Mouse (Mus musculus): ENCODE data around the gene Ank2. TPM values are rescaled to one million over a fixed set of nuclear protein-coding genes. Genes with fewer than 3 reads are reported as not detected.

Gene Ank2
- total and polyA plus RNA-seq, 2 experiments from 2014 or later = 195 to 497 TPM

DNA sequence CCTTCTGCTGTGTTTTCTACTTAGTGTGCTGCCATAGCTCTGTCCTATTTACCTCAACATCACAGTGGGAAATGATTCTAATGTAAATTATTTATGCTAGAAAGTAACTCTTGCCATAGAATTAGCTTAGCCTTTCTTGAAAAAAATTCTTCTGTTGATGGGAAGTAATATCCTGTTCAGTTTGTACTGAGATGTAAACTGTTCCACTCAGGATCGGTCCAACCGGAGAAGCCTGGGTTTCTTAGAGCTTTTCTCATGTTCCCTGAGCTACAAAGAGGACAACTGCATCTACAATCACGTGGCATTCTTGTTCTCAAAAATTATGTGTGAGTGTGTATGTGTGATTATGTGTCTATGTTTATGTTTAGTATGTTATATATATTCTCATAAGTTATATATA, 30.1 kb upstream of the Ank2 start:
- H3K9ac ChIP-seq (replicated peaks; ENCODE audit: low read length) = no peak overlapping the region
- H3K27ac ChIP-seq = no peak overlapping the region
- H3K36me3 ChIP-seq (ENCODE audit: insufficient read depth, low read length) = no peaks in the 10 kb centered on the region
- TF ChIP-seq CTCF (IDR thresholded peaks at IDR 0.05; ENCODE audit: low read depth) = no peak
- DNase-seq (ENCODE audit: low spot score) = no peak
- no peaks in the 10 kb centered on the region for H3K4me1 ChIP-seq (ENCODE audit: insufficient read depth, low read length)
- WGBS = 80% methylated on average over 3 of the region's 3 CpGs
- ATAC-seq = no peak
- H3K9me3 ChIP-seq (ENCODE audit: low read length) = no peaks in the 10 kb centered on the region
- H3K4me2 ChIP-seq (ENCODE audit: low read depth, low read length) = no peak overlapping the region
- no peaks in the 10 kb centered on the region for H3K27me3 ChIP-seq (ENCODE audit: insufficient read depth, low read length)
- H3K4me3 ChIP-seq (ENCODE audit: low read length) = no peak overlapping the region

DNA sequence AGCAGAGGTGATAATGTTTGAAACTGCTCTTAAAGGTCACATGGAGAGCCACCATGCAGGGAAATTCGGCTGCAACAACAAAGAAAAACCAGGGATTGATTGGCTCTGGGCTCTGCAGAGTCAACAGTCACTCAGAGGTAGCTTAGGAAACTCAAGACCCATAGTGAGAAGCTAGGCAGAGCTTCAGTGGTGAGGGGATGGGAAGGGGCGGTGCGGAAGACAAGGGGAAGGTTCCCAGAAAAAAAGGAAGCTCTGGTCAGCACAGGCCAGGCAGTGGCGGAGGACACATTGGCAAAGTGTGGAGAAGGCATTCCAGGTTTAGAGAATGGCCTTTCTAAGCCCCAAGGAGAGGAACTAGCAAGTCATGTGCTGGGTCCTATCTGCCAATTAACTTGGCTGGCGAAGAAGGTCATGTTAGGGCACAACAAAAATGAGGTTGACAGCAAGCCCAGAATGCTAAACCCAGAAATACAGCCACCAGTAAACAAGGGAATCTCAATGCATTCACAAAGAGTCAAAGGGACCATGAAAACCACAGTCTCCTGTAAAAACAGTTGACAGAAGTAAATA, 28.4 kb upstream of the Ank2 start:
- H3K4me1 ChIP-seq (ENCODE audit: insufficient read depth, low read length) = no peaks in the 10 kb centered on the region
- no peak overlapping the region for H3K9ac ChIP-seq (replicated peaks; ENCODE audit: low read length)
- ATAC-seq (peak; percentile 68; the same call in 1 of the 2 replicates), DNase-seq (ENCODE audit: low spot score) (peak; percentile 42)
- no peak overlapping the region for H3K4me2 ChIP-seq (ENCODE audit: low read depth, low read length)
- no peak overlapping the region for H3K4me3 ChIP-seq (ENCODE audit: low read length)
- H3K27me3 ChIP-seq (ENCODE audit: insufficient read depth, low read length) = no peaks in the 10 kb centered on the region
- H3K36me3 ChIP-seq (ENCODE audit: insufficient read depth, low read length) = no peaks in the 10 kb centered on the region
- TF ChIP-seq CTCF (IDR thresholded peaks at IDR 0.05; ENCODE audit: low read depth) = no peak
- 61% methylated on average over 5 of the region's 5 CpGs for WGBS
- H3K9me3 ChIP-seq (ENCODE audit: low read length) = no peaks in the 10 kb centered on the region
- no peak overlapping the region for H3K27ac ChIP-seq

DNA sequence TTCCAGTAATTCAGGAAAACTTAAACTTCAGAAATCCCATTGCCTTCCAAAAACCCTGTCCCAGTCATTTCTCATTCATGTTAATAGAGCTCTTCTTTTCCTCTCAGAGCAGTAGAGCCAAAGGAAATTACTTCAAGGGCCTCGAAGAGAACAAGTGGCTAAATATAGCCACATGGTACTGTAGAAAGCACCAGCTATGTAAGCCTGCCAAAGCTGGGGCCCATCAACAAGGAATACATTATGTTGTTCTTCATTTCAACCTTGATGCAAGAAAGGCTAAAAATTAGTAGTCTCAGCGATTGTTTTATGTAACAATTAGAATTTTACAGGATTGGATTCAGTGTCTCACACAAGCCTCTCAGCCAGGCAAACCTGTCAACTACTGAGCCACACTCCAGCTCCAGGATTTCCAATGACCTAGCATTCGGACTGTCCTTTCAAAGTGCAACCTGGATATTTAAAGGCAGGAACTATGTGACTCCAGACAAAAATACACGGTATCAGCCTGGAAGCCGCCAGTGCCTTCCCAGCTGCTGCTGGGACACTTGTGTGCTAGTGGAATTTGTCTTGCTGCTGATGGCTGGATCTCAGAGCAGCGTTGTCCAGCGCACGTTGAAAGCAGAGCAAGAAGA, 26.2 kb upstream of the Ank2 start:
- Histone ChIP-seq H3K4me3 (ENCODE audit: low read length) (no peak overlapping the region), H3K27ac (no peak overlapping the region), H3K9me3 (ENCODE audit: low read length) (no peaks in the 10 kb centered on the region), H3K27me3 (ENCODE audit: insufficient read depth, low read length) (no peaks in the 10 kb centered on the region), H3K9ac (replicated peaks; ENCODE audit: low read length) (no peak overlapping the region), H3K36me3 (ENCODE audit: insufficient read depth, low read length) (no peaks in the 10 kb centered on the region), H3K4me2 (ENCODE audit: low read depth, low read length) (no peak overlapping the region), H3K4me1 (ENCODE audit: insufficient read depth, low read length) (no peaks in the 10 kb centered on the region)
- no peak for ATAC-seq
- DNase-seq (ENCODE audit: low spot score) = no peak
- 79% methylated on average over 8 of the region's 8 CpGs for WGBS
- TF ChIP-seq CTCF (IDR thresholded peaks at IDR 0.05; ENCODE audit: low read depth) = no peak

DNA sequence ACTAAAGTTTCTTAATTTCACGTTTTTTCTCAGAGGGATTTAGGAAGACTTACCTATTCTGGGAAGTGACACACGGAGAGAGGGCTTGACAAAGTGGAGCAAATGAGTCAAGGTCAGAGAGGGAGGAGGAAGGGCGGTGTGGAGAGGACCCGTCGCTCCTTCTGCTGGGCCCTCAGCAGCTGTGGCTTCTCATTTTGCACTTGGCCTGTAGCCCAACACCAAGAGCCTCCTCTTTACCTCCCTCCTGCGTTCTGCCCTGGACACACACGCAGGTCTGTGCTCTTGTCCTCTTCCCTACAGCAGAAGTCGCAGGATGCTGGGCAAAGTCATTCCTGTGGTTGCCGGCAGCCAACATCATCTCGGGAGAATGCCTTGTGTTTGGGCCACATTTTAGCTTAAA, 22.0 kb upstream of the Ank2 start:
- 71% methylated on average over 10 of the region's 10 CpGs for WGBS
- ATAC-seq = no peak
- Histone ChIP-seq H3K4me2 (ENCODE audit: low read depth, low read length) (no peak overlapping the region), H3K36me3 (ENCODE audit: insufficient read depth, low read length) (no peaks in the 10 kb centered on the region), H3K9ac (replicated peaks; ENCODE audit: low read length) (no peak overlapping the region), H3K9me3 (ENCODE audit: low read length) (no peaks in the 10 kb centered on the region), H3K4me3 (ENCODE audit: low read length) (no peak overlapping the region), H3K27ac (no peak overlapping the region), H3K27me3 (ENCODE audit: insufficient read depth, low read length) (no peaks in the 10 kb centered on the region), H3K4me1 (ENCODE audit: insufficient read depth, low read length) (no peaks in the 10 kb centered on the region)
- no peak for TF ChIP-seq CTCF (IDR thresholded peaks at IDR 0.05; ENCODE audit: low read depth)
- no peak for DNase-seq (ENCODE audit: low spot score)

DNA sequence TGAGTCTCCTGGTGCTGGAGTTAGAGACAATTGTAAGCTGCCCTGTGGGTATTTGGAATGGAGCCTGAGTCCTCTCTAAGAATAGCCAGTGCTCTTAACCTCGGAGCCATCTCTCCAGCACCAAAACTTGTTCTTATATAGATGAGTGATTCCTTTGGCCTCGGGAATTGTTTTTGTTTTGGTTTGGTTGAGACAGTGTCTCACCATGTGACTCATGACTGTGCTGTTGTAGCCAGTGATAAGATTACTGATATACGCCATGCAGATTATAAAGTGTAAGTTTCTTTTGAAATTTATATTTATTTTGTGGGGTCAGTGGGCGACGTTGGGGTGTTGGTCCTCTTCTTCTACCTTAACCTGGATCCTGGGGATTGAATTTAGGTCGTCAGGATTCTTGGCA, 21.1 kb upstream of the Ank2 start:
- H3K4me2 ChIP-seq (ENCODE audit: low read depth, low read length) = no peak overlapping the region
- no peak for DNase-seq (ENCODE audit: low spot score)
- no peaks in the 10 kb centered on the region for H3K27me3 ChIP-seq (ENCODE audit: insufficient read depth, low read length)
- no peak for TF ChIP-seq CTCF (IDR thresholded peaks at IDR 0.05; ENCODE audit: low read depth)
- no peaks in the 10 kb centered on the region for H3K4me1 ChIP-seq (ENCODE audit: insufficient read depth, low read length)
- no peak for ATAC-seq
- H3K9ac ChIP-seq (replicated peaks; ENCODE audit: low read length) = no peak overlapping the region
- no peaks in the 10 kb centered on the region for H3K36me3 ChIP-seq (ENCODE audit: insufficient read depth, low read length)
- no peaks in the 10 kb centered on the region for H3K9me3 ChIP-seq (ENCODE audit: low read length)
- no peak overlapping the region for H3K4me3 ChIP-seq (ENCODE audit: low read length)
- WGBS = 81% methylated on average over 6 of the region's 6 CpGs
- H3K27ac ChIP-seq = no peak overlapping the region

DNA sequence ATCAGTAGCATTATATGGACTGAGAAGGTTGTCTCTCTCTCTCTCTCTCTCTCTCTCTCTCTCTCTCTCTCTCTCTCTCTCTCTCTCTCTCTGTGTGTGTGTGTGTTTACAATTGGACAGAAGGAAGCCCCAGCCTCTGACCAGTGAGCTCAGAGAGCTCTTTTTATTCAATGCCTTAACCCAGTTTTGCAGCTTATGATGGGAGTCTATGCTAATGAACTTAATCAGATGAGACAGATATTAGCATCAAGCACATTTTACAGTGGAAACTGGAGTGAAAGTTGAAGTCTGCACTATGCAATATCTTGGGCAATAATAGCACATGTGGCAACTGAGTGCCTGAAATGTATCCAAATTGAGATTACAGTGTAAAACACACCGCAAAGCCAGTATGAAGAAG, 16.1 kb upstream of the Ank2 start:
- no peak overlapping the region for H3K9ac ChIP-seq (replicated peaks; ENCODE audit: low read length)
- no peak overlapping the region for H3K27ac ChIP-seq
- no peaks in the 10 kb centered on the region for H3K4me1 ChIP-seq (ENCODE audit: insufficient read depth, low read length)
- no peaks in the 10 kb centered on the region for H3K27me3 ChIP-seq (ENCODE audit: insufficient read depth, low read length)
- ATAC-seq = no peak
- H3K9me3 ChIP-seq (ENCODE audit: low read length) = no peaks in the 10 kb centered on the region
- H3K36me3 ChIP-seq (ENCODE audit: insufficient read depth, low read length) = no peaks in the 10 kb centered on the region
- H3K4me3 ChIP-seq (ENCODE audit: low read length) = no peak overlapping the region
- TF ChIP-seq CTCF (IDR thresholded peaks at IDR 0.05; ENCODE audit: low read depth) = no peak
- no peak overlapping the region for H3K4me2 ChIP-seq (ENCODE audit: low read depth, low read length)
- DNase-seq (ENCODE audit: low spot score) = no peak
- WGBS = 84% methylated on average over 1 of the region's 1 CpGs

DNA sequence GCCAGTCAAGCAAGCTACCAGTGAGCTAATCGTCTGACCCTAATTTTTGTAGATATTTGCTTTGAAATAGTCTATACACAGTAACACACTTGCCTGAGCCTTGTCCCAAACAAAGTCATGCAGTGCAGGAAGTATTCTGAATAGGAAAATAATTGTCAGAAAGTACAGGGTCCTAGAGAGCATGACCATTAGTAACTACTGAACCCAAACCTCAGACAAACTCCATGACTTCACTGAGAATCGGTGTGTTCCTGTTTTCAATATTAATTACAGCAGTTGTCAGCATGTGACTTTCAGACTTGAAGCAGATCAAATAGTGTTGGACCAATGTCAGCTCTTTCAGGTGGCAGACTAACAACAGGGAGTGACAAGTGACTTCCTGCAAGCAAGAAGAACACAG, 14.5 kb upstream of the Ank2 start:
- Histone ChIP-seq H3K4me2 (ENCODE audit: low read depth, low read length) (no peak overlapping the region), H3K36me3 (ENCODE audit: insufficient read depth, low read length) (no peaks in the 10 kb centered on the region), H3K9ac (replicated peaks; ENCODE audit: low read length) (no peak overlapping the region), H3K4me1 (ENCODE audit: insufficient read depth, low read length) (no peaks in the 10 kb centered on the region), H3K9me3 (ENCODE audit: low read length) (no peaks in the 10 kb centered on the region), H3K27ac (no peak overlapping the region), H3K4me3 (ENCODE audit: low read length) (no peak overlapping the region), H3K27me3 (ENCODE audit: insufficient read depth, low read length) (no peaks in the 10 kb centered on the region)
- ATAC-seq (no peak), DNase-seq (ENCODE audit: low spot score) (no peak)
- TF ChIP-seq CTCF (IDR thresholded peaks at IDR 0.05; ENCODE audit: low read depth) = no peak
- 79% methylated on average over 2 of the region's 2 CpGs for WGBS
